In genomic region chr13:97438277-97438676, GRCm38 (mm10) we compare ENCODE assay signal across 13 mouse cellular contexts.
DNase-seq lines count a peak whose midpoint lies in the region; ATAC-seq and TF ChIP-seq lines count a peak whose summit lies in the region.
"Had no signal": no experiment of that assay in that cellular context is flagged by ENCODE, and none has a peak within 500 bp of the region (broad histone marks: within the 10 kb centered on the region; RNA-seq: fewer than 3 reads in every experiment).

No protein-coding gene starts in this region.

- DNase-seq in liver, postnatal 0 days: no peak
- DNase-seq in liver (no peak), ZHBTc4 (ENCODE audit: low read depth, low spot score) (peak; percentile 72)
- DNase-seq in midbrain, embryonic 14.5 days: no peak
- no peak for DNase-seq in urinary bladder, adult 18-20 months (ENCODE audit: low spot score in 2 of 2)
- no peak for DNase-seq in left cerebral cortex, adult 11 months (ENCODE audit: low spot score)
- DNase-seq: cerebellum, adult 9-11 months; heart, adult 2 months; kidney, adult 2 months; thymus, adult 2 months had no signal

- TF ChIP-seq EP300 in liver, postnatal 0 days (IDR thresholded peaks at IDR 0.05; ENCODE audit: low read depth): no peak

- peak overlapping the region; percentile 92 for H3K27ac ChIP-seq in liver, postnatal 0 days (ENCODE audit: low read depth)
- peak overlapping the region; percentile 77 for H3K27ac ChIP-seq in forebrain, embryonic 15.5 days (replicated peaks)
- 0 out of 2 replicates have a peak overlapping the region, but pooled peaks have one; percentile 50 for H3K27ac ChIP-seq in midbrain, embryonic 14.5 days (replicated peaks; ENCODE audit: low read depth, low read length)
- H3K27ac ChIP-seq: heart, adult 2 months had no signal

- H3K4me3 ChIP-seq in liver, postnatal 0 days (ENCODE audit: low read depth, low read length): no peak overlapping the region
- no peak overlapping the region for H3K4me3 ChIP-seq in forebrain, embryonic 15.5 days
- H3K4me3 ChIP-seq in midbrain, embryonic 14.5 days (replicated peaks; ENCODE audit: low read depth, low read length): no peak overlapping the region
- H3K4me3 ChIP-seq: heart, adult 2 months had no signal

- 85% methylated on average over 3 of the region's 3 CpGs for WGBS in liver, postnatal 0 days (ENCODE audit: insufficient replicate concordance)
- 99% methylated on average over 3 of the region's 3 CpGs for WGBS in forebrain, embryonic 15.5 days
- WGBS in midbrain, embryonic 14.5 days: 92% methylated on average over 3 of the region's 3 CpGs

- no peak for TF ChIP-seq CTCF in liver, postnatal 0 days (IDR thresholded peaks at IDR 0.05; ENCODE audit: low read depth)

- H3K27me3 ChIP-seq in liver, postnatal 0 days (ENCODE audit: insufficient read depth, low read length): 0 out of 2 replicates have a peak, but pooled peaks cover 7% of the 10 kb centered on the region
- H3K27me3 ChIP-seq in forebrain, embryonic 15.5 days: no peaks in the 10 kb centered on the region
- no peaks in the 10 kb centered on the region for H3K27me3 ChIP-seq in midbrain, embryonic 14.5 days (ENCODE audit: control insufficient read depth, insufficient read depth, low read length)

- H3K9me3 ChIP-seq in liver, postnatal 0 days (ENCODE audit: low read length): no peaks in the 10 kb centered on the region
- H3K9me3 ChIP-seq in forebrain, embryonic 15.5 days: no peaks in the 10 kb centered on the region
- H3K9me3 ChIP-seq in midbrain, embryonic 14.5 days (ENCODE audit: control insufficient read depth, low read length): no peaks in the 10 kb centered on the region
- H3K9me3 ChIP-seq: G1E had no signal

- no peaks in the 10 kb centered on the region for H3K36me3 ChIP-seq in liver, postnatal 0 days (replicated peaks; ENCODE audit: insufficient read depth, low read length)
- no peaks in the 10 kb centered on the region for H3K36me3 ChIP-seq in forebrain, embryonic 15.5 days
- H3K36me3 ChIP-seq in midbrain, embryonic 14.5 days (ENCODE audit: control insufficient read depth, insufficient read depth, low read length): no peaks in the 10 kb centered on the region
- H3K36me3 ChIP-seq: G1E had no signal

- peaks cover 61% of the 10 kb centered on the region for H3K4me1 ChIP-seq in liver, postnatal 0 days (ENCODE audit: insufficient read depth)
- H3K4me1 ChIP-seq in forebrain, embryonic 15.5 days: peaks cover 73% of the 10 kb centered on the region
- peaks cover 70% of the 10 kb centered on the region for H3K4me1 ChIP-seq in midbrain, embryonic 14.5 days (ENCODE audit: control insufficient read depth, insufficient read depth, low read length)

- no peak for ATAC-seq in liver, postnatal 0 days
- ATAC-seq in forebrain, embryonic 15.5 days (replicated peaks): no peak
- ATAC-seq in midbrain, embryonic 14.5 days (ENCODE audit: low FRiP score, low TSS enrichment): no peak
- no peak for ATAC-seq in megakaryocyte progenitor cell, adult 5-6 weeks (replicated peaks; ENCODE audit: poor library complexity)

- H3K4me2 ChIP-seq in liver, postnatal 0 days (ENCODE audit: low read depth, low read length): no peak overlapping the region
- no peak overlapping the region; the same call in 1 of the 2 replicates for H3K4me2 ChIP-seq in forebrain, embryonic 15.5 days (replicated peaks)
- peak overlapping the region; percentile 28; the same call in 1 of the 2 replicates for H3K4me2 ChIP-seq in midbrain, embryonic 14.5 days (ENCODE audit: low read length)

- peak overlapping the region; percentile 56 for H3K9ac ChIP-seq in liver, postnatal 0 days (replicated peaks)
- H3K9ac ChIP-seq in forebrain, embryonic 15.5 days (replicated peaks): no peak overlapping the region
- no peak overlapping the region; the same call in 1 of the 2 replicates for H3K9ac ChIP-seq in midbrain, embryonic 14.5 days (replicated peaks; ENCODE audit: low read length)
